Mouse (Mus musculus) thymus, adult 2 months (tissue): ENCODE measurements around the gene Hectd3.

Experiments
- CTCF ChIP-seq: fragments of 200-500 bp; IDR thresholded peaks from 2 replicates; pipeline ENCODE4 v1.5.1; 2012; ENCODE audit warnings: mild to moderate bottlenecking, control low read depth, low read length, moderate library complexity, borderline replicate concordance; ENCODE audit not compliant: control insufficient read depth, poor library complexity, insufficient read depth; ENCODE audit errors: extremely low read depth
- POLR2A ChIP-seq: fragments of 200-500 bp; IDR thresholded peaks from 2 replicates; pipeline ENCODE4 v1.6.1; 2012; ENCODE audit warnings: mild to moderate bottlenecking, low read length, control low read depth, moderate library complexity; ENCODE audit not compliant: control insufficient read depth, poor library complexity, insufficient read depth; ENCODE audit errors: extremely low read depth

- TF ChIP-seq POLR2A, result no peak
- no peak for TF ChIP-seq CTCF
Measured at GRCm38 (mm10) chr4:117004649-117005048, 9.5 kb downstream of the Hectd3 start.
